ENCODE assay signal across 9 mouse cellular contexts in genomic region chr8:95352871-95353866, GRCm38 (mm10). TPM values are rescaled to one million over a fixed set of nuclear protein-coding genes. Genes with fewer than 3 reads are reported as not detected.
A peak's percentile ranks its signal among the peaks of the same experiment; 100 is the strongest.
DNase-seq lines count a peak whose midpoint lies in the region; ATAC-seq lines count a peak whose summit lies in the region.
"Had no signal": no experiment of that assay in that cellular context is flagged by ENCODE, and none has a peak within 500 bp of the region (broad histone marks: within the 10 kb centered on the region; RNA-seq: fewer than 3 reads in every experiment).

No protein-coding gene starts in this region.

- peak overlapping the region; percentile 80 for H3K27ac ChIP-seq in brown adipose tissue, adult 24 weeks (replicated peaks; ENCODE audit: low read depth, low read length)
- peak overlapping the region; percentile 84 for H3K27ac ChIP-seq in forebrain, embryonic 14.5 days (ENCODE audit: low read depth, low read length)
- peak overlapping the region; percentile 88 for H3K27ac ChIP-seq in hindbrain, embryonic 14.5 days
- H3K27ac ChIP-seq in liver, embryonic 16.5 days (ENCODE audit: low read length) = no peak overlapping the region
- H3K27ac ChIP-seq in neural tube, embryonic 13.5 days (replicated peaks) = peak overlapping the region; percentile 89

- H3K9me3 ChIP-seq in forebrain, embryonic 14.5 days (replicated peaks; ENCODE audit: control insufficient read depth, low read length) = no peaks in the 10 kb centered on the region
- no peaks in the 10 kb centered on the region for H3K9me3 ChIP-seq in hindbrain, embryonic 14.5 days (ENCODE audit: control insufficient read depth, low read length)
- H3K9me3 ChIP-seq in liver, embryonic 16.5 days (replicated peaks; ENCODE audit: control insufficient read depth, low read length) = no peaks in the 10 kb centered on the region
- H3K9me3 ChIP-seq in neural tube, embryonic 13.5 days = no peaks in the 10 kb centered on the region

- peak overlapping the region; percentile 93 for H3K4me2 ChIP-seq in forebrain, embryonic 14.5 days (ENCODE audit: low read length)
- H3K4me2 ChIP-seq in hindbrain, embryonic 14.5 days (replicated peaks) = peak overlapping the region; percentile 96
- peak overlapping the region; percentile 64 for H3K4me2 ChIP-seq in liver, embryonic 16.5 days (ENCODE audit: low read depth, low read length)
- peak overlapping the region; percentile 80 for H3K4me2 ChIP-seq in neural tube, embryonic 13.5 days

- peak; percentile 51 for DNase-seq in left cerebral cortex, postnatal 4 days
- no peak for DNase-seq in left cerebral cortex, adult 18-20 months (ENCODE audit: low spot score in 2 of 2)
- DNase-seq in forebrain, embryonic 14.5 days (ENCODE audit: low spot score) = peak; percentile 76
- peak; percentile 62 for DNase-seq in hindbrain, embryonic 14.5 days (ENCODE audit: low spot score)
- DNase-seq in layer of hippocampus, adult 11-12 months (ENCODE audit: low spot score) = no peak

- intact Hi-C loops in left cerebral cortex, postnatal 4 days (cut with DNase I) = loop anchor here (5.0 kb wide), 1 partner anchor 79 kb away; the partner anchor contains the start of gene Cfap20

- 2% methylated on average over 62 of the region's 62 CpGs for WGBS in forebrain, embryonic 14.5 days
- WGBS in hindbrain, embryonic 14.5 days = 2% methylated on average over 61 of the region's 62 CpGs
- WGBS in liver, embryonic 16.5 days (ENCODE audit: insufficient replicate concordance) = 6% methylated on average over 62 of the region's 62 CpGs
- 2% methylated on average over 62 of the region's 62 CpGs for WGBS in neural tube, embryonic 13.5 days

- H3K4me1 ChIP-seq in brown adipose tissue, adult 24 weeks (ENCODE audit: control insufficient read depth, insufficient read depth, insufficient read length, low read length) = peaks cover 27% of the 10 kb centered on the region
- H3K4me1 ChIP-seq in forebrain, embryonic 14.5 days (ENCODE audit: control insufficient read depth, insufficient read depth, low read length) = peaks cover 26% of the 10 kb centered on the region
- H3K4me1 ChIP-seq in hindbrain, embryonic 14.5 days (replicated peaks; ENCODE audit: control insufficient read depth, insufficient read depth, low read length) = peaks cover 43% of the 10 kb centered on the region
- H3K4me1 ChIP-seq in liver, embryonic 16.5 days (ENCODE audit: control insufficient read depth, low read depth, low read length) = no peaks in the 10 kb centered on the region; the same call in 1 of the 2 replicates
- H3K4me1 ChIP-seq in neural tube, embryonic 13.5 days (replicated peaks) = peaks cover 72% of the 10 kb centered on the region

- peak overlapping the region; percentile 89 for H3K9ac ChIP-seq in forebrain, embryonic 14.5 days (ENCODE audit: low read length)
- peak overlapping the region; percentile 88 for H3K9ac ChIP-seq in hindbrain, embryonic 14.5 days
- peak overlapping the region; percentile 56 for H3K9ac ChIP-seq in liver, embryonic 16.5 days (ENCODE audit: low read depth, low read length)
- H3K9ac ChIP-seq in neural tube, embryonic 13.5 days = peak overlapping the region; percentile 92

- ATAC-seq in forebrain, embryonic 14.5 days = peak; percentile 46
- peak; percentile 39 for ATAC-seq in hindbrain, embryonic 14.5 days (ENCODE audit: low FRiP score)
- peak; percentile 41; the same call in 1 of the 2 replicates for ATAC-seq in liver, embryonic 16.5 days (ENCODE audit: low read depth)
- peak; percentile 36 for ATAC-seq in neural tube, embryonic 13.5 days (ENCODE audit: low read depth)

- no peaks in the 10 kb centered on the region for H3K36me3 ChIP-seq in forebrain, embryonic 14.5 days (ENCODE audit: control insufficient read depth, insufficient read depth, low read length)
- H3K36me3 ChIP-seq in hindbrain, embryonic 14.5 days (replicated peaks; ENCODE audit: control insufficient read depth, insufficient read depth) = no peaks in the 10 kb centered on the region
- H3K36me3 ChIP-seq in liver, embryonic 16.5 days (ENCODE audit: control insufficient read depth, insufficient read depth) = no peaks in the 10 kb centered on the region
- no peaks in the 10 kb centered on the region for H3K36me3 ChIP-seq in neural tube, embryonic 13.5 days

- H3K27me3 ChIP-seq in forebrain, embryonic 14.5 days (replicated peaks; ENCODE audit: control insufficient read depth, insufficient read depth, low read length) = no peaks in the 10 kb centered on the region
- H3K27me3 ChIP-seq in hindbrain, embryonic 14.5 days (ENCODE audit: control insufficient read depth, insufficient read depth, low read length) = no peaks in the 10 kb centered on the region
- peaks cover 47% of the 10 kb centered on the region for H3K27me3 ChIP-seq in liver, embryonic 16.5 days (ENCODE audit: control insufficient read depth, insufficient read depth, low read depth, low read length)
- peaks cover 4% of the 10 kb centered on the region; the same call in 1 of the 2 replicates for H3K27me3 ChIP-seq in neural tube, embryonic 13.5 days

- peak overlapping the region; percentile 85 for H3K4me3 ChIP-seq in brown adipose tissue, adult 24 weeks (ENCODE audit: insufficient read depth, low read depth, low read length)
- H3K4me3 ChIP-seq in forebrain, embryonic 14.5 days (ENCODE audit: low read depth, low read length) = peak overlapping the region; percentile 84
- peak overlapping the region; percentile 93 for H3K4me3 ChIP-seq in hindbrain, embryonic 14.5 days (replicated peaks; ENCODE audit: low read length)
- peak overlapping the region; percentile 59 for H3K4me3 ChIP-seq in liver, embryonic 16.5 days (ENCODE audit: low read depth, low read length)
- H3K4me3 ChIP-seq in neural tube, embryonic 13.5 days = peak overlapping the region; percentile 75

RNA-seq across cellular contexts. Expression of gene Mmp15, which starts 1.1 kb away (rescaled TPM):
- total RNA-seq in left cerebral cortex, postnatal 4 days (2021) = 10 to 100 TPM; 40.0 to 44.2 TPM
- 10 to 100 TPM; 12.6 to 15.3 TPM for total RNA-seq in left cerebral cortex, adult 18-20 months (2021)
- polyA plus RNA-seq in brown adipose tissue, adult 24 weeks (2012; ENCODE audit: insufficient read depth, insufficient read length, missing spikeins) = 6.1 and 6.5 TPM in 2 replicates
- 10.3 and 12.5 TPM in 2 replicates for polyA plus RNA-seq in forebrain, embryonic 14.5 days (2014; fragmentation: Nextera tagmentation; extraction: Ambion mirVana)
- polyA plus RNA-seq in hindbrain, embryonic 14.5 days (2014; fragmentation: Nextera tagmentation; extraction: Ambion mirVana) = 24.6 and 26.5 TPM in 2 replicates
- 0.76 and 0.85 TPM in 2 replicates for polyA plus RNA-seq in liver, embryonic 16.5 days (2015; fragmentation: Nextera tagmentation; extraction: Ambion mirVana)
- 26.9 and 29.1 TPM in 2 replicates for polyA plus RNA-seq in neural tube, embryonic 13.5 days (2015; fragmentation: Nextera tagmentation; extraction: Ambion mirVana)

RNA-seq across cellular contexts. Expression of gene Usb1, which starts 21.1 kb away (rescaled TPM):
- 10 to 100 TPM; 26.5 to 32.8 TPM for total RNA-seq in left cerebral cortex, postnatal 4 days (2021)
- 10 to 100 TPM; 11.6 to 12.3 TPM for total RNA-seq in left cerebral cortex, adult 18-20 months (2021)
- polyA plus RNA-seq in brown adipose tissue, adult 24 weeks (2012; ENCODE audit: insufficient read depth, insufficient read length, missing spikeins) = 8.4 and 8.6 TPM in 2 replicates
- 40.0 and 45.8 TPM in 2 replicates for polyA plus RNA-seq in forebrain, embryonic 14.5 days (2014; fragmentation: Nextera tagmentation; extraction: Ambion mirVana)
- polyA plus RNA-seq in hindbrain, embryonic 14.5 days (2014; fragmentation: Nextera tagmentation; extraction: Ambion mirVana) = 31.0 and 32.3 TPM in 2 replicates
- 9.9 and 10.7 TPM in 2 replicates for polyA plus RNA-seq in liver, embryonic 16.5 days (2015; fragmentation: Nextera tagmentation; extraction: Ambion mirVana)
- polyA plus RNA-seq in neural tube, embryonic 13.5 days (2015; fragmentation: Nextera tagmentation; extraction: Ambion mirVana) = 34.3 and 35.5 TPM in 2 replicates

RNA-seq across cellular contexts. Expression of gene Zfp319, which starts 21.4 kb away (rescaled TPM):
- total RNA-seq in left cerebral cortex, postnatal 4 days (2021) = 10 to 100 TPM; 26.8 to 29.6 TPM
- 10 to 100 TPM; 17.2 to 18.3 TPM for total RNA-seq in left cerebral cortex, adult 18-20 months (2021)
- polyA plus RNA-seq in brown adipose tissue, adult 24 weeks (2012; ENCODE audit: insufficient read depth, insufficient read length, missing spikeins) = 1.3 and 2.1 TPM in 2 replicates
- polyA plus RNA-seq in forebrain, embryonic 14.5 days (2014; fragmentation: Nextera tagmentation; extraction: Ambion mirVana) = 11.5 and 14.4 TPM in 2 replicates
- 14.2 and 15.9 TPM in 2 replicates for polyA plus RNA-seq in hindbrain, embryonic 14.5 days (2014; fragmentation: Nextera tagmentation; extraction: Ambion mirVana)
- polyA plus RNA-seq in liver, embryonic 16.5 days (2015; fragmentation: Nextera tagmentation; extraction: Ambion mirVana) = 0.88 and 1.2 TPM in 2 replicates
- 15.4 and 16.0 TPM in 2 replicates for polyA plus RNA-seq in neural tube, embryonic 13.5 days (2015; fragmentation: Nextera tagmentation; extraction: Ambion mirVana)

RNA-seq across cellular contexts. Expression of gene Tepp, which starts 42.8 kb away (rescaled TPM):
- total RNA-seq in left cerebral cortex, postnatal 4 days (2021) = 1 to 10 TPM; 3.5 to 4.2 TPM
- not detected for total RNA-seq in left cerebral cortex, adult 18-20 months (2021)
- not detected in 2 replicates for polyA plus RNA-seq in brown adipose tissue, adult 24 weeks (2012; ENCODE audit: insufficient read depth, insufficient read length, missing spikeins)
- polyA plus RNA-seq in forebrain, embryonic 14.5 days (2014; fragmentation: Nextera tagmentation; extraction: Ambion mirVana) = 0.80 and 1.0 TPM in 2 replicates
- polyA plus RNA-seq in hindbrain, embryonic 14.5 days (2014; fragmentation: Nextera tagmentation; extraction: Ambion mirVana) = 2.2 and 2.9 TPM in 2 replicates
- polyA plus RNA-seq in liver, embryonic 16.5 days (2015; fragmentation: Nextera tagmentation; extraction: Ambion mirVana) = not detected in 2 replicates
- 0.70 TPM in 1 of 2 replicates, not detected in the other for polyA plus RNA-seq in neural tube, embryonic 13.5 days (2015; fragmentation: Nextera tagmentation; extraction: Ambion mirVana)
- total RNA-seq: left cerebral cortex, postnatal 25 days had no signal

RNA-seq across cellular contexts. Expression of gene Cngb1, which starts 46.8 kb away (rescaled TPM):
- total RNA-seq in left cerebral cortex, postnatal 4 days (2021) = under 1 TPM; 0.42 to 0.58 TPM
- under 1 TPM; 0.16 to 0.49 TPM for total RNA-seq in left cerebral cortex, adult 18-20 months (2021)
- 1.7 TPM in 1 of 2 replicates, not detected in the other for polyA plus RNA-seq in brown adipose tissue, adult 24 weeks (2012; ENCODE audit: insufficient read depth, insufficient read length, missing spikeins)
- polyA plus RNA-seq in forebrain, embryonic 14.5 days (2014; fragmentation: Nextera tagmentation; extraction: Ambion mirVana) = 0.52 and 0.58 TPM in 2 replicates
- polyA plus RNA-seq in hindbrain, embryonic 14.5 days (2014; fragmentation: Nextera tagmentation; extraction: Ambion mirVana) = 0.18 and 0.44 TPM in 2 replicates
- 0.07 and 0.12 TPM in 2 replicates for polyA plus RNA-seq in liver, embryonic 16.5 days (2015; fragmentation: Nextera tagmentation; extraction: Ambion mirVana)
- polyA plus RNA-seq in neural tube, embryonic 13.5 days (2015; fragmentation: Nextera tagmentation; extraction: Ambion mirVana) = 0.39 and 0.82 TPM in 2 replicates

Comparison
In these comparisons a context has a peak if more than half of its experiments do, and no peak if none do; other contexts are left out.
1. DNase-seq: peak in left cerebral cortex, postnatal 4 days (single experiment), forebrain, embryonic 14.5 days (single experiment) and hindbrain, embryonic 14.5 days (single experiment); none in left cerebral cortex, adult 18-20 months (0 of 2) and layer of hippocampus, adult 11-12 months (single experiment).
2. Peak in every context shown above with its lines, with median percentiles within 50 percentile points of each other: H3K4me3 ChIP-seq, ATAC-seq, H3K4me2 ChIP-seq and H3K9ac ChIP-seq.